Comparison of ENCODE assay signal across 8 mouse cellular contexts in genomic region chr13:44912851-44913250, GRCm38 (mm10).
A peak's percentile ranks its signal among the peaks of the same experiment; 100 is the strongest.
DNase-seq lines count a peak whose midpoint lies in the region; ATAC-seq lines count a peak whose summit lies in the region.

No protein-coding gene starts in this region.

- H3K27ac ChIP-seq in forebrain, embryonic 14.5 days (ENCODE audit: low read depth, low read length) = no peak overlapping the region
- no peak overlapping the region for H3K27ac ChIP-seq in forebrain, embryonic 11.5 days (ENCODE audit: low read depth, low read length)
- no peak overlapping the region; the same call in 1 of the 2 replicates for H3K27ac ChIP-seq in heart, embryonic 16.5 days (ENCODE audit: low read length)

- H3K27me3 ChIP-seq in forebrain, embryonic 14.5 days (replicated peaks; ENCODE audit: control insufficient read depth, insufficient read depth, low read length) = no peaks in the 10 kb centered on the region
- no peaks in the 10 kb centered on the region for H3K27me3 ChIP-seq in forebrain, embryonic 11.5 days (ENCODE audit: control insufficient read depth, insufficient read depth, low read length)
- no peaks in the 10 kb centered on the region for H3K27me3 ChIP-seq in heart, embryonic 16.5 days (ENCODE audit: control insufficient read depth, insufficient read depth, low read length)

- H3K4me2 ChIP-seq in forebrain, embryonic 14.5 days (ENCODE audit: low read length) = no peak overlapping the region
- H3K4me2 ChIP-seq in forebrain, embryonic 11.5 days (ENCODE audit: low read depth, low read length, severe bottlenecking) = no peak overlapping the region
- H3K4me2 ChIP-seq in heart, embryonic 16.5 days (ENCODE audit: low read depth, low read length) = no peak overlapping the region

- peak; percentile 21; the same call in 1 of the 2 replicates for ATAC-seq in forebrain, embryonic 14.5 days
- ATAC-seq in forebrain, embryonic 11.5 days (replicated peaks; ENCODE audit: low FRiP score) = no peak
- ATAC-seq in heart, embryonic 16.5 days (replicated peaks; ENCODE audit: extremely low read depth, insufficient read depth, low FRiP score) = peak; percentile 33; the same call in 1 of the 2 replicates

- peak; percentile 24 for DNase-seq in forebrain, embryonic 14.5 days (ENCODE audit: low spot score)
- no peak for DNase-seq in forebrain, embryonic 11.5 days (ENCODE audit: low spot score)
- DNase-seq in right cerebral cortex, postnatal 4 days = peak; percentile 51
- DNase-seq in right cerebral cortex, postnatal 14 days = no peak
- DNase-seq in lung, postnatal 4 days = peak; percentile 25 to 66
- no peak for DNase-seq in layer of hippocampus, adult 18-20 months (ENCODE audit: low spot score in 2 of 2)
- no peak for DNase-seq in liver

- H3K4me1 ChIP-seq in forebrain, embryonic 14.5 days (ENCODE audit: control insufficient read depth, insufficient read depth, low read length) = peaks cover 3% of the 10 kb centered on the region; the same call in 1 of the 2 replicates
- H3K4me1 ChIP-seq in forebrain, embryonic 11.5 days (replicated peaks; ENCODE audit: control insufficient read depth, insufficient read depth, low read length) = 0 out of 2 replicates have a peak, but pooled peaks cover 2% of the 10 kb centered on the region
- peaks cover 42% of the 10 kb centered on the region for H3K4me1 ChIP-seq in heart, embryonic 16.5 days (ENCODE audit: control insufficient read depth, insufficient read depth, low read length)

- no peaks in the 10 kb centered on the region for H3K9me3 ChIP-seq in forebrain, embryonic 14.5 days (replicated peaks; ENCODE audit: control insufficient read depth, low read length)
- no peaks in the 10 kb centered on the region for H3K9me3 ChIP-seq in forebrain, embryonic 11.5 days (ENCODE audit: control insufficient read depth, low read length)
- H3K9me3 ChIP-seq in heart, embryonic 16.5 days (replicated peaks; ENCODE audit: control insufficient read depth, low read length) = no peaks in the 10 kb centered on the region

- H3K4me3 ChIP-seq in forebrain, embryonic 14.5 days (ENCODE audit: low read depth, low read length) = no peak overlapping the region
- no peak overlapping the region for H3K4me3 ChIP-seq in forebrain, embryonic 11.5 days (ENCODE audit: low read depth, low read length)
- H3K4me3 ChIP-seq in heart, embryonic 16.5 days (ENCODE audit: low read length) = no peak overlapping the region

- H3K36me3 ChIP-seq in forebrain, embryonic 14.5 days (ENCODE audit: control insufficient read depth, insufficient read depth, low read length) = peaks cover 84% of the 10 kb centered on the region
- peaks cover 12% of the 10 kb centered on the region for H3K36me3 ChIP-seq in forebrain, embryonic 11.5 days (ENCODE audit: control insufficient read depth, insufficient read depth, low read length)
- H3K36me3 ChIP-seq in heart, embryonic 16.5 days (ENCODE audit: control insufficient read depth, insufficient read depth) = peaks cover 59% of the 10 kb centered on the region

- H3K9ac ChIP-seq in forebrain, embryonic 14.5 days (ENCODE audit: low read length) = no peak overlapping the region
- H3K9ac ChIP-seq in forebrain, embryonic 11.5 days (ENCODE audit: low read length) = no peak overlapping the region
- no peak overlapping the region for H3K9ac ChIP-seq in heart, embryonic 16.5 days (ENCODE audit: low read length)

- WGBS in forebrain, embryonic 14.5 days = 83% methylated on average over 2 of the region's 2 CpGs
- 98% methylated on average over 2 of the region's 2 CpGs for whole genome bisulfite sequencing in forebrain, embryonic 11.5 days
- WGBS in heart, embryonic 16.5 days = 77% methylated on average over 2 of the region's 2 CpGs

Comparison
In these comparisons a context has a peak if more than half of its experiments do, and no peak if none do; other contexts are left out.
1. DNase-seq: peak in forebrain, embryonic 14.5 days (single experiment), right cerebral cortex, postnatal 4 days (single experiment) and lung, postnatal 4 days (2 of 2); none in forebrain, embryonic 11.5 days (single experiment), right cerebral cortex, postnatal 14 days (single experiment), layer of hippocampus, adult 18-20 months (0 of 2) and liver (single experiment).